Mouse (Mus musculus): ENCODE measurements around the gene Fas.

The Fas gene

GRCm38 (mm10) chr19:34284383-34284782 lies 6.1 kb upstream of the Fas start:
- no peak for DNase-seq (ENCODE audit: low spot score)

GRCm38 (mm10) chr19:34284826-34285225 lies 5.6 kb upstream of the Fas start:
- no peak for DNase-seq (ENCODE audit: low spot score)

- DNase-seq (ENCODE audit: low spot score): no peak
These were observed 3.2 kb upstream of the Fas start for GRCm38 (mm10) chr19:34287221-34287620.

GRCm38 (mm10) chr19:34287656-34288415 lies 2.6 kb upstream of the Fas start:
- no peak for DNase-seq (ENCODE audit: low spot score)

- DNase-seq (ENCODE audit: low spot score): no peak
These were observed 1.8 kb upstream of the Fas start for GRCm38 (mm10) chr19:34288696-34289095.

- DNase-seq (ENCODE audit: low spot score): no peak
These were observed 441 bp downstream of the Fas start for GRCm38 (mm10) chr19:34290872-34291341.

- no peak for DNase-seq (ENCODE audit: low spot score)
These were observed 913 bp downstream of the Fas start for GRCm38 (mm10) chr19:34291379-34291778.

- no peak for DNase-seq (ENCODE audit: low spot score)
These were observed 1.5 kb downstream of the Fas start for GRCm38 (mm10) chr19:34291956-34292355.

GRCm38 (mm10) chr19:34292701-34293100 lies 2.2 kb downstream of the Fas start:
- no peak for DNase-seq (ENCODE audit: low spot score)

- no peak for DNase-seq (ENCODE audit: low spot score)
These were observed 3.0 kb downstream of the Fas start for GRCm38 (mm10) chr19:34293376-34293947.

- no peak for DNase-seq (ENCODE audit: low spot score)
These were observed 5.0 kb downstream of the Fas start for GRCm38 (mm10) chr19:34295442-34295841.

GRCm38 (mm10) chr19:34298531-34298930 lies 8.1 kb downstream of the Fas start:
- DNase-seq (ENCODE audit: low spot score): no peak

- no peak for DNase-seq (ENCODE audit: low spot score)
These were observed 8.8 kb downstream of the Fas start for GRCm38 (mm10) chr19:34299229-34299628.

GRCm38 (mm10) chr19:34300430-34300829 lies 10.0 kb downstream of the Fas start:
- DNase-seq (ENCODE audit: low spot score): no peak

GRCm38 (mm10) chr19:34304917-34305316 lies 14.5 kb downstream of the Fas start:
- no peak for DNase-seq (ENCODE audit: low spot score)

- no peak for DNase-seq (ENCODE audit: low spot score)
These were observed 16.3 kb downstream of the Fas start for GRCm38 (mm10) chr19:34306794-34307193.

GRCm38 (mm10) chr19:34312151-34312728 lies 21.8 kb downstream of the Fas start:
- no peak for DNase-seq (ENCODE audit: low spot score)

- no peak for DNase-seq (ENCODE audit: low spot score)
These were observed 37.6 kb downstream of the Fas start for GRCm38 (mm10) chr19:34328051-34328450.

GRCm38 (mm10) chr19:34334300-34334699 lies 43.8 kb downstream of the Fas start:
- DNase-seq (ENCODE audit: low spot score): peak; percentile 65

- no peak for DNase-seq (ENCODE audit: low spot score)
These were observed 54.2 kb downstream of the Fas start for GRCm38 (mm10) chr19:34344702-34345101.

GRCm38 (mm10) chr19:34345616-34346267 lies 55.3 kb downstream of the Fas start:
- peak; percentile 10 for DNase-seq (ENCODE audit: low spot score)

- no peak for DNase-seq (ENCODE audit: low spot score)
These were observed 62.9 kb downstream of the Fas start for GRCm38 (mm10) chr19:34353291-34353805.

- DNase-seq (ENCODE audit: low spot score): no peak
These were observed 72.2 kb downstream of the Fas start for GRCm38 (mm10) chr19:34362639-34363038.
